In genomic region chr1:191275527-191275926, GRCm38 (mm10) we compare ENCODE assay signal across 8 mouse cellular contexts. TPM values are rescaled to one million over a fixed set of nuclear protein-coding genes. Genes with fewer than 3 reads are reported as not detected.
DNase-seq lines count a peak whose midpoint lies in the region; ATAC-seq and TF ChIP-seq lines count a peak whose summit lies in the region.

No protein-coding gene starts in this region.

- no peaks in the 10 kb centered on the region for H3K9me3 ChIP-seq in intestine, postnatal 0 days (ENCODE audit: control insufficient read depth)
- H3K9me3 ChIP-seq in limb, embryonic 13.5 days: no peaks in the 10 kb centered on the region

- no peaks in the 10 kb centered on the region; the same call in 1 of the 2 replicates for H3K4me1 ChIP-seq in intestine, postnatal 0 days (replicated peaks; ENCODE audit: control insufficient read depth, insufficient read depth, low read length)
- H3K4me1 ChIP-seq in limb, embryonic 13.5 days: no peaks in the 10 kb centered on the region
- H3K4me1 ChIP-seq in testis, adult 2 months (ENCODE audit: control insufficient read depth, insufficient read depth, low read length): peaks cover 3% of the 10 kb centered on the region; the same call in 1 of the 2 replicates

- H3K4me2 ChIP-seq in intestine, postnatal 0 days (replicated peaks; ENCODE audit: low read depth): no peak overlapping the region
- 0 out of 2 replicates have a peak overlapping the region, but pooled peaks have one; percentile 14 for H3K4me2 ChIP-seq in limb, embryonic 13.5 days (replicated peaks)

- H3K36me3 ChIP-seq in intestine, postnatal 0 days (ENCODE audit: control insufficient read depth, insufficient read depth): no peaks in the 10 kb centered on the region
- no peaks in the 10 kb centered on the region for H3K36me3 ChIP-seq in limb, embryonic 13.5 days
- H3K36me3 ChIP-seq in testis, adult 2 months (ENCODE audit: control insufficient read depth, insufficient read depth, low read length): no peaks in the 10 kb centered on the region

- no peak overlapping the region for H3K9ac ChIP-seq in intestine, postnatal 0 days (ENCODE audit: low read depth, low read length)
- H3K9ac ChIP-seq in limb, embryonic 13.5 days: no peak overlapping the region

- H3K4me3 ChIP-seq in intestine, postnatal 0 days (ENCODE audit: low read depth, low read length): no peak overlapping the region
- H3K4me3 ChIP-seq in limb, embryonic 13.5 days: no peak overlapping the region
- peak overlapping the region; percentile 44; the same call in 1 of the 2 replicates for H3K4me3 ChIP-seq in testis, adult 2 months (ENCODE audit: control insufficient read depth, low read depth, low read length)

- peak; percentile 57 for DNase-seq in ovary, postnatal 10 days (ENCODE audit: low spot score)
- DNase-seq in ovary, adult 18-20 months (ENCODE audit: low spot score): no peak
- peak; percentile 80 to 86 for DNase-seq in cerebellum, postnatal 14 days
- DNase-seq in gastrocnemius, postnatal 14 days: peak; percentile 79
- DNase-seq in naive thymus-derived CD4-positive, alpha-beta T cell, adult 2 months (ENCODE audit: low read depth): peak; percentile 87

- no peak for ATAC-seq in intestine, postnatal 0 days
- ATAC-seq in limb, embryonic 13.5 days (ENCODE audit: low FRiP score, low read depth): peak; percentile 66

- TF ChIP-seq POLR2A in testis, adult 2 months (IDR thresholded peaks at IDR 0.05; ENCODE audit: control insufficient read depth, low read depth, low read length): no peak

- H3K27me3 ChIP-seq in intestine, postnatal 0 days (replicated peaks; ENCODE audit: control insufficient read depth, insufficient read depth, low read length): no peaks in the 10 kb centered on the region
- H3K27me3 ChIP-seq in limb, embryonic 13.5 days: no peaks in the 10 kb centered on the region
- no peaks in the 10 kb centered on the region for H3K27me3 ChIP-seq in testis, adult 2 months (ENCODE audit: control insufficient read depth, insufficient read depth, low read length)

- peak; percentile 94 for TF ChIP-seq CTCF in intestine, postnatal 0 days (IDR thresholded peaks at IDR 0.05; ENCODE audit: low read depth)
- peak; percentile 92 for TF ChIP-seq CTCF in testis, adult 2 months (IDR thresholded peaks at IDR 0.05; ENCODE audit: control insufficient read depth, insufficient read depth, insufficient replicate concordance, low read depth, low read length)

- H3K27ac ChIP-seq in intestine, postnatal 0 days (ENCODE audit: low read depth, low read length): no peak overlapping the region
- H3K27ac ChIP-seq in limb, embryonic 13.5 days: no peak overlapping the region
- no peak overlapping the region for H3K27ac ChIP-seq in testis, adult 2 months (ENCODE audit: control insufficient read depth, insufficient read depth, low read depth, low read length)

- intact Hi-C loops in gastrocnemius, postnatal 14 days (cut with DNase I; ENCODE audit: low total_unique reads): loop anchor here (10.0 kb wide), 1 partner anchor 81 kb away; no protein-coding TSS in a partner anchor

- WGBS in intestine, postnatal 0 days: 14% methylated on average over 12 of the region's 12 CpGs
- 7% methylated on average over 12 of the region's 12 CpGs for WGBS in limb, embryonic 13.5 days

RNA-seq across cellular contexts. Expression of gene Nenf, which starts 42.5 kb away (rescaled TPM):
- 10 to 100 TPM; 61.0 to 67.6 TPM for total RNA-seq in gastrocnemius, postnatal 14 days (2021)
- 171 and 174 TPM in 2 replicates for polyA plus RNA-seq in intestine, postnatal 0 days (2015; fragmentation: Nextera tagmentation; extraction: Ambion mirVana)
- 96.0 and 97.8 TPM in 2 replicates for polyA plus RNA-seq in limb, embryonic 13.5 days (2015; fragmentation: Nextera tagmentation; extraction: Ambion mirVana)
- polyA plus RNA-seq in testis, adult 2 months (2012; rRNA removed): 32.5 and 38.2 TPM in 2 replicates

RNA-seq across cellular contexts. Expression of gene Tmem206, which starts 50.2 kb away (rescaled TPM):
- total RNA-seq in gastrocnemius, postnatal 14 days (2021): 1 to 10 TPM; 1.8 to 2.3 TPM
- polyA plus RNA-seq in intestine, postnatal 0 days (2015; fragmentation: Nextera tagmentation; extraction: Ambion mirVana): 14.6 and 15.4 TPM in 2 replicates
- polyA plus RNA-seq in limb, embryonic 13.5 days (2015; fragmentation: Nextera tagmentation; extraction: Ambion mirVana): 20.7 and 21.5 TPM in 2 replicates
- 15.7 and 20.2 TPM in 2 replicates for polyA plus RNA-seq in testis, adult 2 months (2012; rRNA removed)

RNA-seq across cellular contexts. Expression of gene Atf3, which starts 57.7 kb away (rescaled TPM):
- 10 to 100 TPM in 1 of 2 experiments, 1 to 10 TPM in 1; 4.2 to 12.3 TPM for total RNA-seq in gastrocnemius, postnatal 14 days (2021)
- 5.0 and 6.7 TPM in 2 replicates for polyA plus RNA-seq in intestine, postnatal 0 days (2015; fragmentation: Nextera tagmentation; extraction: Ambion mirVana)
- 4.2 and 4.3 TPM in 2 replicates for polyA plus RNA-seq in limb, embryonic 13.5 days (2015; fragmentation: Nextera tagmentation; extraction: Ambion mirVana)
- polyA plus RNA-seq in testis, adult 2 months (2012; rRNA removed): 0.16 TPM in 1 of 2 replicates, not detected in the other
